Mouse (Mus musculus): ENCODE results near the gene Lrrc51.
A peak's percentile ranks its signal among the peaks of the same experiment; 100 is the strongest.
"Not testable (repeated sequence)": the region's sequence is repeated elsewhere in the genome, so short reads cannot be mapped to it uniquely, and the experiment has no call there.

Lrrc51 gene

DNA sequence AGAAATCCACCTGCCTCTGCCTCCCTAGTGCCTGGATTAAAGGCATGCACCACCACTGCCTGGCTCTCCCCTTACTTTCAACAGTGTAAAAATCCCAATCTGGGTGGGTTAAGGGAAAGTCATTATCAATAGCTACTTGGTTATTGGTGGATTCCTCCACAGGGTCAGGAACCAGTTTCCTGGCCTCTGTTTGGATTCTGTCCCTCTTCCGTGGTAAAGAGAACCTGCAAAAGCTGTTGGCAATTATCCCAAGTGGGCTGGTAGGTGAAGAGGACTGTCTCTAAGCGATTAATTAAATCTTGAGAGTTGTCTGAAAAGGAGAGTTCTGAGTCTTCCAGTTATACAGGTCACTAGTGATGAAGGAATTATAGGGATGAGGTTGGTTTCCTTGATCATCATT, 4.7 kb upstream of the Lrrc51 start:
- DNase-seq (ENCODE audit: low read depth, low spot score): no peak

DNA sequence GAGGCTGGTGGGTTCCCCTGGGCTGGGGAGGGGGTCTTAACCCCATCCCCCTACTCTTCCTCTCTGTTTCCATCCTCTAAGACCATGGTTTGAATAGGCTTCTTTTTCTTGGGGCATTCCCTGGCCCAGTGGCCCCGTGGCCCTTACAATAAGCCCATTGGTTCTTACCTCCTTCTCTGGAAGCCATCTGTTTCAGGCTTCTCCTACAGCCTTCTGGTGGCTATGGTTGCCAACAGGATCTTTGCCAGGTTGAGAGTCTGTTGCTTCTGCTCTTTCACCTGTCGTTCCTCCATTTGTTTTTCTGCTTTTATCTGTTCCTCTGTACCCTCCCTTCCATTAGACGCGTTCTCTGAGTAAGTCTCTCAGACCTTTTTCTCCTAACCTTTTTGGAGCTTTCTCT, 3.9 kb upstream of the Lrrc51 start:
- DNase-seq (ENCODE audit: low read depth, low spot score): no peak

DNA sequence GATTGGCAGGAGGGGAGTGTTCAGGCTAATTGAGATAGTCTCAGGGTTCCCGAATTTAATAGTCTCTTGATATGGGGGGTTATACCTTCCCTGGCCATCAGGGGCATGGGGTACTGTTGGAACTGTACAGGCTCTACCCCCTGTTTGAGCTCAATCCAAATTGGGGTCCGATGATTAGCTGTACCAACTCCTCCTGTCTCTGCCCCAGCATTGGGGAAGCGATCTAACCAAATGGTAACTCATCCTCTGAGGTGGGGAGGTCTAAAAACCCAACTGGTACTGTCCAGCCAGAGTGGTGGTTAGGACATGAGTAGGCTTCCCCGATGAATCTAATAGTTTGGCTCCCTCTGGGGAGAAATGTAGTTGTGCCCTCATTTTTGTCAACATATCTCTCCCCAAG, 3.3 kb upstream of the Lrrc51 start:
- no peak for DNase-seq (ENCODE audit: low read depth, low spot score)

DNA sequence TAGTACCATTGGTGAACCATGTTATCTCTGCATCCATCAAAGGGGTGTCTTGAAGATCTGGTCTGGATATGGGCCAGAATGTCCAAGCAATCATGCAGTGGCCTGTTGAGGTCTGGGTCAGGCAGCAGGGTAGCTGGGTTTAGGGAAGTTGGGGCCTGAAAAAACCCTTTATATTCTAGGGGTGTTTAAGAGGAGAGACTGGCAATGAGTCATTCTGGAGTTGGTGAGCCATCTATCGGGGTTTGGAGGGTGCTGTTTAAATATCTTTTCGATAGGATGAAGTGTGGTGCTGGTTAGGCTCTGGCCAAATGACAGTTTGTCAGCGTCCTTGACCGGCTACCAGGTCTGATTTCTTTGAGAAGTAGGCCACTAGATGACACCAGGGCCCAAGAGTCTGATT, 2.3 kb upstream of the Lrrc51 start:
- DNase-seq (ENCODE audit: low read depth, low spot score): no peak

DNA sequence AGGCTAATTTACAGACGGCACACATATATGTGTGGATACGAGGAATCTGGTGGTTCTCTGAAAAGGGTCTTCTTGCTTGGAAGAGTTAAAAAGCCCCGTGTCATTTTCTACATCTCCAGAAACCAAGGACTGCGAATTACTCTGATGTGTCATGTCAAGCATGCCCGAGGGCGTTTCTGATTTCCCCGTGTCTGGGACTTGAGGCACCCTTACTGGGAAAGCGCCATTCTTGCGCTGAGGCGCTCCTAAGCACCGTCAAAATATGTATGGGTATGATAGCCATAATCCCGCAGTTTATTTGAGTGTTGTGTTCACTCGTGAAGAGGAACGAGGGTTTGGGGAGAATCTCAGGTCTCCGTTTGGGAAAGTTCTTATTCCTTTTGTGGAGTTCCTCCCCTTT, 395 bp downstream of the Lrrc51 start:
- no peak for DNase-seq (ENCODE audit: low read depth, low spot score)

DNA sequence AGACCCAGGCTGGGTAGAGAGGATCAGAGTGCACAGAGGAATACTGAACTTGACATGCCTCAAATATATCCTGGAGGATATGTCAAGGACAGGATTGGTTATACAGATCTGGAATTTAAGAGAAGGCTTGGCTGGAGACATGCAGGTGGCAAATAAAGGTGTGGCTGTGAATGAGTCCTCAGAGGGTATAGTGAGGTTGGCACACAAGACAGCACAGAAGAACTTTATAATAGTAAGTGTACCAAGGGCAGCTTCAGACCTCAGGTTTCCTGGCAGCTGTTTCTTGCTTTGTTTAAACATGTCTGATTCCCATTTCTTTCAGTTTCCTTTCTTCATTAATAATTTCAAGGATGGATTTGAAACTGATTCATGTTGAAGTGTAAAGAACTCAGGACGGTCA, 1.1 kb downstream of the Lrrc51 start:
- no peak for DNase-seq (ENCODE audit: low read depth, low spot score)

DNA sequence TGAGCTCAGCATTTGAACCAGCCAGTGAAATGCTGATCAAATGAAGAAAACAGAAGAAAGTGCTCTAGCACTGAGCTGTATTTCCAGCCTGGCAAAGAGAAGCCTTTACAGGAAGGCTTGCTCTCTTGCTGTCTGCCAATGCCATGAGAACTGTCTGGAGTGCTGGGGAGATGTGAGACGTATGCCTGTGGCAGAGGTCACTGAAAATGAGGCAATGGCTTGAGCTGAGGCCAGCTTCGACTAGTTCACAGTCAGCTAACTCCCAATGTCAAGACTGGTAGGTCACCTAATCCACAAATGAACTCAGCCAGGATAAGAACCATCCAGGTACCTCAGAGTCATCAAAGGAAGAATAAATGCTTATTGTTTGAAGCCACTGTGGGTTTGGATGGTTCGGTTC, 5.6 kb downstream of the Lrrc51 start:
- DNase-seq (ENCODE audit: low read depth, low spot score): no peak

DNA sequence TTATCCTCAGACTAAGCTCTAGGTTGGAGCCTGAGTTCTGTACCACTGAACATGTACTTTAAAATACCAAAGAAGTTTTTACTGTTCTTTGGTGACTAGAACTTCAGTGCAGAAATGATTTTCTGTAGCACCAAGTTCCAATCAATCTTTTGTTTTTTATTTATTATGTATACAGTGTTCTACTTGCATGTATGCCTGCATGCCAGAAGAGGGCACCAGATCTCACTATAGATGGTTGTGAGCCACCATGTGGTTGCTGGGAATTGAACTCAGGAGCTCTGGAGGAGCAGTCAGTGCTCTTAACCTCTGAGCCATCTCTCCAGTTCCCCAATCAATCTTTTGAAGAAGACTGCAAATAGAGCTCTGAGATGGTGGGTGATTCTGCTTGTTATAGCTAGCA, 7.8 kb downstream of the Lrrc51 start:
- not testable (repeated sequence) for DNase-seq (ENCODE audit: low read depth, low spot score)

DNA sequence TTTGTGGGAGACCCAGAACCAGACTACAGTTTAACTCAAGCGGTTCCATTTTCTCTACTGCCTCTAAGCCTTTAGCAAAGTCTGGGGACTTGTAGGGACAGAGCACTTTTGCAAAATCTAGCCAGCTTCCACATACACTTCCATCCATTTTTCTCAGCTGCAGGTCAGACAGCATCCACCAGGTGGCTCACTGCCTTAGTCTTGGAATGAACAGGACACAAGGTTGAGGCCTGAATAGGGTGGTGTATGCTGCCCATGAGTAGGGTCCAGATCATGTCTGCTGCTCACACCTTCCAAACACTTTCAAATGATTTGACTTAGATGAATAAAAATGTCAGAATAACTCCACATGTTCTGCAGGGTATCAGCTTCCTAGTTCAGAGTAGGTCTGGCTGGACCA, 15.6 kb downstream of the Lrrc51 start:
- DNase-seq (ENCODE audit: low read depth, low spot score): no peak

DNA sequence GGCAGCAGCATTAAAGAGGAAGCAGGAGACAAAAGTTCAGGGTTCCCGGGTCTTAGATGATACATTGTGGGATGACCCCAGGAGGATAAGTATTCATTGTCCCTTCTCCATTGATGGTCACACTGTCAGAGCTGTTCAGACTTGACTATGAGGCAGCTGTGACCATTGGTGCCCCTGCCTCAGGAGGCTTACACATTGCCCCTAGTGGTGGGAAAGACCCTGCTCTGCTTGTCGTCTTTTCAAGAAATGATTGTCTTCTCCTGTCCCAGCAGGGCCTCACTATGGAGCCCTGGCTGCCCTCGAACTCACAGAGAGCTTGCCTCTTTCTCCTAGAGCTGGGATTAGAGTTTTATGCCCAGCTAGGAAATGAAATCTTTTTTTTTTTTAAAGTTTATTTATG, 21.7 kb downstream of the Lrrc51 start:
- no peak for DNase-seq (ENCODE audit: low read depth, low spot score)

DNA sequence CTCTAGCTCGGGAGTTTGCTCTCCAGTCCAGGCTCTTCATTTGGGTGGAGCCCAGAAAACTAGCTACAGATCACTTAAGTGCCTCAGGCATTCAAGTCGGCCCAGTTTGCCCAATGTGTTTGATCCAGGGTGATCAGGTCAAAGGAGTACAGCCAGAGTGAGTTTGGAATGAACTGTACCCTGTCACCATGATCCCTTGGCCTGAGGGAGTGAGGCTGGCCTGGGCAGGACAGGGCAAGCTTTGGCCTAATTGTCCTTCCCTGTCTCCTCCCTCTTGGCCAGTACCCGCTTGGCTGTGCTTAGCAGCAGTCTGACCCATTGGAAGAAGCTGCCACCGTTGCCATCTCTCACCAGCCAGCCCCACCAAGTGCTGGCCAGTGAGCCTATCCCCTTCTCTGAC, 23.6 kb downstream of the Lrrc51 start:
- DNase-seq (ENCODE audit: low read depth, low spot score): peak; percentile 69

DNA sequence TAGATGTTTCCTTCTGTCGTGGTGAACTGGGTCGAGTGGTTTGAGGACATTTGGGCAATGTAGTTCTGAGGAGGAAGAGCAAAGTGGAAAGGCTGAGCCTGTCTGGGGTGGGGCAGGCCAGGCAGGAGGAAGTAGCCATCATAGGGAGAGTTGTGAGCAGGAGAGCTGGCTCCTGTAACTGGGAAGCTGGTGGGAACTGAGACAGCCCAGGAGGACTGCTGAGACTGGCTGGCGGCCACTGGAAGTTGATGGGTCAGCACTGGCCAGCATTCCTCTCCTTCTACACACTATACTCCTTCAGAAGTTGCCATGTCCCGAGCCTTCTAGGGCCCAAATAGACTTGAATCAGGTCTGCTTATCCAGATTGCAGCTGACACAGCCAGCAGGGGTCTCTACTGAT, 25.3 kb downstream of the Lrrc51 start:
- DNase-seq (ENCODE audit: low read depth, low spot score): no peak

DNA sequence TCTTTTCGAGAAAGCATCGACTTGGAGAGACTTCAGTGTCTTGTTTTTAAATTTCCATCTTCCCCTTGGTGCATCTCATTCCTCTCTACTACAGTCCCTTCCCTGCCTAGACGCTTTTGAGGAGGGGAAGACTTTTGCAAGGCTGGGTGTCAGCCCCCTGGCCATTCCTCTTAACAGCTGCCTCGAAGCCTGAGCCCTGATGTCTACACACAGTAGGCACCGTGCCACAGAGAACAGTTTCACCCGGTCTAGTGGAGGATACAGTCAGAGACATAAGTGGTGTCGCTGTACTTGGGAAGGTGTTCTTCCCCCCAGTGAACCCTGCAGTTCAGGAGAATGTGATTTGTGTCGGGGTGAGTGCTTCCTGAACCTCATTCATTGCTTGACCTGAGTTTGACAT, 27.0 kb downstream of the Lrrc51 start:
- no peak for DNase-seq (ENCODE audit: low read depth, low spot score)

DNA sequence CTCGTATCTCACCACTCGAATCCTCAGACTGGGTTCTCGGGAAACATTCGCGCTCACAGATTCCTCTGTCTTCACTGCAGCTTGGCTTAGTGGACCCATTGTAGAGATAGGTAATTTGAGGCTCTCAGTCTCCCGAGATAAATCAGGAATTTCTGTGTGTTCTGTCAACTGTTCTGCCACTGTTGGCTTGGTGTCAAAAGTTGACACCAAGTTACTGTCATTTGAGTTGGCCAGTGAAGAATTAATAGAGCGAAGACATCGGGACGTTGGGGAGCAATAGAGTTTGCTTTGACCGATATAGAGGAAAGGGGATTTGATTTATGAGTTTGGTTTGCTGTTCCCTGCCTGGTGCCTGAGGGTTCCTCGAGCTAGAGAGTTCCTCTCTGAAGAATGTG, 27.4 kb downstream of the Lrrc51 start, which contains the start of gene Tomt:
Tomt (minus strand) TSS at position 73 of the 395 bp plus-strand sequence.
- DNase-seq (ENCODE audit: low read depth, low spot score): no peak

DNA sequence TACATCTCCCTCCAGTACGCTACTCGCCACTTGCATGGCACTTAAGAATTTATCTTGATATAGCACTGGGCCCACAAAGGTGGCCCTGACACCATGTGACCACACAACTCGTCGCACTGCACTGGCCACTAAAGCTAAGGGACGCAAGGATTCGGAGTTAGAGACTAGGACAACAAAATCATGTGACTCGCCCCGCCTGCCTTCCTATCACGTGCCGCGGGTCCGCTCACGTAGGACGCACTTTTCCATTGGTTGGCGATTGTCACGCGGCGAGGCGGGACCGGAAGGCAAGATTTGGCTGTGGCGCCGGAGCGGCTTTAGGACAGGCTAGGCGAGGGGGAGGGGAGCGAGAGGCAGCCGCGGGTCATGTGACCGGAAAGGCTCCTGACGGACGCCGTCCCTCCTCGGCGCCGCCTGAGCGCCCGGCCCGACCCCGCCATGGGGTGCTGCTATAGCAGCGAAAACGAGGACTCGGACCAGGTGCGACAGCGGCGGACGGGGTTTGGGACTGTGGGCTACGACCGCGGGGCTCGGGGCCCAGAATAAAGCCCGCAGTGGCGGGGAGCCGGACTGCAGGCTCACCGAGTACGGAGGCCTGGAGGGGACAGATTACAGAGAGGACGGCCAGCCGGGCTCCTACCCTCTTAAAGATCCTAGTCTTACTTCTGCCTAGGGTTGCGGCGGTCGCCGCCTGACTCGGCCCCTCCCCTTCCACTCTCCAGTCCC, 28.0 kb downstream of the Lrrc51 start, which contains the start of gene Lamtor1:
Lamtor1 (plus strand) TSS at position 344 of the 726 bp plus-strand sequence.
- peak; percentile 99 for DNase-seq (ENCODE audit: low read depth, low spot score)

DNA sequence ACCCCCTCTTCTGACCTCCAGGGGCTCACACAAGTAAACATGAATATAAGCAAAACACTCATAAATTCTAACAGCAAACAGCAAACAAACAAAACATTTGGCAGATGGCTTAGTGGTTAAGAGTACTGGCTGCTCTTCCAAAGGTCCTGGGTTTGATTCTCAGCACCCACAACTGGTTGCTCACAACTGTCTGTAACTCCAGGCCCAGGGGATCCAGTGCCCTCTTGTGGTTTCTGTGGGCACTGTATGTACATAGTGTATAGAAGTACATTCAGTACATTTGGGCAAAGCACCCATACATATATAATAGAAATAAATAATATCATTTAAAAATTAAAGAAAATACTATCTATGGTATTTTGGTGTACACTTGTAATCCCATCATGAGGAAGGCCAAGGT, 30.8 kb downstream of the Lrrc51 start:
- DNase-seq (ENCODE audit: low read depth, low spot score): no peak

DNA sequence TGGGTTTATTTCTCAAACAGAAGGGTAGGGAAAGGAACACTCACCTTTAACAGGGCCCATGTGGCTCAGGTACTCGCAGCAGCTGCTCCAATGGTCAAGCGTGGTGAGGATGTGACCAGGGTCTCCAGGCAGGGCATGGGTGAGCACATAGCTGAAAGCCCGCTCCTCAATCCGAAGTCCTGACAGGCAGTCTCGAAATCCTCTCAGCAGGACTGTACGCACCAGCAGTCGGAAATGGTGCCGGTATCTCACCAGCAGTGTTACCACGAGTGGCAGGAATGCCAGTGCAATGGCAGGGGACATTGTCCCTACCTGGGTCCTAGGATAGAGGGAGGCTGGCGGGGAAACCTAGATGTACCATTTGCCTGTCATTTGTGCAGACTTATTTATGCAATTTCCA, 31.7 kb downstream of the Lrrc51 start:
- DNase-seq (ENCODE audit: low read depth, low spot score): no peak

DNA sequence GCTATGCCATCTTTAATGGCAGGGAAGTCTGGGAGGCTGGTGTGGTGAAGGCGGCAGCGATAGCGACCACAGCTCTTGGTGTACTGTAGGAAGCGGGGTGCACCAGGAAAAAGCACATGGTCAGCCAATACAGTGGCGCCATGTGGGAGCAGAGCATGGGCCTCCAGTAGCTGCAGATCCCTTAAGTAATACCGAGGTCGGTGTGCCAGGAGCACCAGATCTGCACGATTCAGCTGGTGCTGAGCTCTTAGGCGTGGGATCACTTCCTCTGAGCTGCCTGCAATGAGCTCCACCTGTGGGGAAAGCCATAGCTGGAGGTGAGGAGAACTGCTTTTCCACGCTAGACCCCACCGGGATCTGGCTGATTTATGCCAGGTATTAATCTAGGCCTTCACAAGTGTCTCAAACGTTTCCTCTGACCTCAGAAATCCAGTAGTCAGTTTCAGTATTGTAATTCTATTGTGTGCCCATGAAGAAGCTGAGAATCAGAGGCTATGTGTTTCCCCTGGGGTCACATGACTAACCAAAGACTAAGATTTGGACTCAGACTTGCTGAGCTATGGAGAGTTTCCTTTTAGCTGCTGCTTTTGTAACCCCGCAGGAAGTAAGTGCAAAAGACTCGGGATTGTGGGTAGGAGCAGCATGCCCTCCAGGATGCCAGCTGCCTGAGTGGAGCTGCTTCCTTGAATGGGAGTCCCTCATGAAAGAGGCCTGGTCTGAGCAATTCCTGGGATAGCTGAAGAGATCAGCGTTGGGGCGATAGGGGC, 33.2 kb downstream of the Lrrc51 start:
- DNase-seq (ENCODE audit: low read depth, low spot score): no peak

DNA sequence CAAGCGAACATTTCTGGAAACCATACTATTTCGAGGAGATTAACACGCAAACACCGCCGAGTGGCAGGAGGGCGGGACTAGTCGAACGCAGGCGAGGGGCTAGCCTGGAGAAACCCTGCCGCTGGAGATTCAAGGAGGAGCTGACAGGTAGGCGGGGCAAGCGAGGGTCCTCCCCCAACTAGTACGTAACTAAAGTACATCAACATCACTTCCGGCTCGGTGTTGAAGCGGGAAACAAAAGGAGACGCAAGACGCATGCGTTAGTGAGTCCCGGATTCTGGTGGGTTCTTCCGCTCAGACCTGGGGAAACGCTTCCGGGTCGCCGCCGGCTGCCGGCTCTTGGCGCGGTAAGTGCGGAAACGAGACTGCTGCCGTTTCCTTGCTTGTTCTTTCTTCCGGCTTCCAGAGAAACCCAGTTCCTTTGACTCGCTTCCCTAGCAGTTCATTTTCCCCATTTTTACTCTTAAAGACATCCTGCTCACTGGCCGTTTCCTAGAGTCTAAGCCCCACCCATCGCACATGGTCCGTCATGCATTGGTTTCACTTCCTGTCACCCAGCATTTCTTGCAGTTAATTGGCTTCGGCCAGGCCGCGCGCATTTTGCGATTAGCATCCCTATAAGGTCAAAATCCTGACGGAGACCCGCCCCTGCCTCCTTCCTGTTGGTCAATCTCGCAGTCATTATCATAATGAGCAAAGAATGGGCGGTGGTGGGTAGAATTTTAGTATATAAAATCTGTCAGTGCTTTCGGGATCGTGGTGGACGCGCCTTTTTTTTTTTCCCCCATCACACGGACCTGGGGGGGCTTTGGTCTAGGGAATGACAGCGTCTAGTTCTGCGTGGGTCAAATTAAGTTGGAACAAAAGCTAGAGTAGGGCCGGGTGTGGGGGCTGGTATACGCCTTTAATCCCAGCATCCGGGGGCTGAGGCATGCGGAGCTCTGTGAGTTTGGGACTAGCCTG, 37.3 kb downstream of the Lrrc51 start:
- DNase-seq (ENCODE audit: low read depth, low spot score): peak; percentile 98

DNA sequence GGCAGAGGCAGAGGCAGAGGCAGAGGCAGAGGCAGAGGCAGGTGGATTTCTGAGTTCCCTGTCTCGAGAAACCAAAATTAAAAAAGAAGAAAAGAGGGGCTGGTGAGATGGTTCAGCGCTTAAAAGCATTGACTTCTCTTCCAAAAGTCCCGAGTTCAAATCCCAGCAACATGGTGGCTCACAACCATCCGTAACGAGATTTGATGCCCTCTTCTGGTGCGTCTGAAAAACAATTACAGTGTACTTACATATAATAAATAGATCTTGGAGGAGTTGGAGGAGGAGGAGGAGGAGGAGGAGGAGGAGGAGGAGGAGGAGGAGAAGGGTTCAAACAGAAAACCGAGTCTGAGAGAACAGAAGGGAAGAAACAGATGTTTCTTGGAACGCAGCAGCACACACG, 38.0 kb downstream of the Lrrc51 start:
- no peak for DNase-seq (ENCODE audit: low read depth, low spot score)

DNA sequence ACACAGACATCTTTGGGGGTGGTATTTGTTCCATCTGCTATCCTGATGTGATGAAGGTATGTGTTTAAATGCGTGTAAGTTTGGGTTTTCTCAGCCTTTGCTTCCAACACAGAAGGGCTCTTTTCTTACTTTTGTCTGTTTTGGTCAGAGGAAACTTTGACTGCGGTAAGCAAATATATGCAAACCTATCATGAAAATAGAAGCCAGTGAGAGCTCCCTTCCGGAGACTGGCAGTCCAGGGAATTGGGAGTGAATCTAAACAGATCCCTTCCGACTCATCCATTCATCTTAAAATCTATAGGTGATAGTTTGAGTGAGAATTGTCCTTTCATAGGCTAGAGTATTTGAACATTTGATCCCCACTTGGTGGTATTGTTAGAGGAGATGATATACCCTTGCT, 45.2 kb downstream of the Lrrc51 start:
- DNase-seq (ENCODE audit: low read depth, low spot score): no peak

DNA sequence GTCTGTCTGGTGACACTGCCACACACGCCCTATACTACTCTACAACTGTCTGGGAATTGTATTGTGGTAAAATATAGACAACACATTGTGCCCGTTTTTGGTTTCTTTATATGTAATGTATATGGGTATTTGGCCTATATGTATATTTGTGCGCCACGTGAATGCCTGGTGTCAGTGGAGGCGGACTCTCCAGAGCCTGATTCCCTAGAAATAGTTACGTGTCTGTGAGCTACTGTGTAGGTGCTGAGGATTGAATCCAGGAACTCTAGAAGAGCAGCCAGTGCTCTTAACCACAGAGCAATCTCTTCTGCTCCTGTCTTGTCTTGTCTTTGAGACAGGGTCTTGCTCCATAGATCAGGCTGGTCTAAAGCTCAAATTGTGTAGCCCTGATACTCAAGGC, 47.4 kb downstream of the Lrrc51 start:
- DNase-seq (ENCODE audit: low read depth, low spot score): no peak

All from skeletal muscle tissue, adult 2 months (tissue).